Mouse (Mus musculus) WW6 (cell line): Measurements from ENCODE around the gene Ssty2.
"Not testable (repeated sequence)": the region's sequence is repeated elsewhere in the genome, so short reads cannot be mapped to it uniquely, and the experiment has no call there.

Source experiments
- DNase-seq: peaks from one replicate; pipeline ENCODE4 v3.0.0-alpha.2; 2013; ENCODE audit warnings: low read depth, low spot score

Ssty2 gene

GRCm38 (mm10) chrY:67047972-67048371 is at the start of gene Ssty2:
Gene Ssty2 (minus strand): TSS chrY:67048072.
- DNase-seq = not testable (repeated sequence)
